8 mouse cellular contexts compared by ENCODE assay signal in genomic region chr3:157232723-157233122, GRCm38 (mm10).
DNase-seq lines count a peak whose midpoint lies in the region; ATAC-seq and TF ChIP-seq lines count a peak whose summit lies in the region.

No protein-coding gene starts in this region.

- no peak overlapping the region for H3K9ac ChIP-seq in heart, embryonic 11.5 days (ENCODE audit: low read depth, low read length)
- H3K9ac ChIP-seq in hindbrain, postnatal 0 days (replicated peaks; ENCODE audit: low read length) = no peak overlapping the region
- H3K9ac ChIP-seq in limb, embryonic 13.5 days = no peak overlapping the region

- H3K9me3 ChIP-seq in heart, embryonic 11.5 days (replicated peaks; ENCODE audit: control insufficient read depth, low read length) = no peaks in the 10 kb centered on the region
- H3K9me3 ChIP-seq in hindbrain, postnatal 0 days (ENCODE audit: low read length) = no peaks in the 10 kb centered on the region
- no peaks in the 10 kb centered on the region for H3K9me3 ChIP-seq in limb, embryonic 13.5 days

- H3K4me1 ChIP-seq in heart, embryonic 11.5 days (ENCODE audit: control insufficient read depth, insufficient read depth, low read length) = no peaks in the 10 kb centered on the region
- H3K4me1 ChIP-seq in hindbrain, postnatal 0 days (ENCODE audit: insufficient read depth, low read length) = no peaks in the 10 kb centered on the region
- H3K4me1 ChIP-seq in limb, embryonic 13.5 days = no peaks in the 10 kb centered on the region

- peak; percentile 48 to 49 for DNase-seq in heart, postnatal 10 days
- DNase-seq in Muller cell, postnatal 12 days (ENCODE audit: inconsistent ontology term) = peak; percentile 30
- DNase-seq in embryo, embryonic 11 days = peak; percentile 77
- DNase-seq in hindbrain, postnatal 0 days (ENCODE audit: low spot score) = peak; percentile 80
- DNase-seq in right cerebral cortex, postnatal 36 days (ENCODE audit: low spot score in 2 of 2) = peak; percentile 24 to 25
- DNase-seq in T-cell, adult 2 months (ENCODE audit: low spot score) = no peak

- ATAC-seq in heart, embryonic 11.5 days (replicated peaks; ENCODE audit: insufficient number of reproducible peaks, low FRiP score, low TSS enrichment) = no peak; the same call in 1 of the 2 replicates
- ATAC-seq in hindbrain, postnatal 0 days = 0 out of 2 replicates have a peak, but pooled peaks have one; percentile 53
- ATAC-seq in limb, embryonic 13.5 days (ENCODE audit: low FRiP score, low read depth) = peak; percentile 40; the same call in 1 of the 2 replicates

- peak; percentile 80 for TF ChIP-seq CTCF in hindbrain, postnatal 0 days (IDR thresholded peaks at IDR 0.05; ENCODE audit: low read depth)

- H3K27ac ChIP-seq in heart, embryonic 11.5 days (ENCODE audit: low read depth, low read length) = no peak overlapping the region
- H3K27ac ChIP-seq in hindbrain, postnatal 0 days = no peak overlapping the region
- H3K27ac ChIP-seq in limb, embryonic 13.5 days = no peak overlapping the region

- no peak overlapping the region for H3K4me2 ChIP-seq in heart, embryonic 11.5 days
- H3K4me2 ChIP-seq in hindbrain, postnatal 0 days (ENCODE audit: low read depth, low read length) = no peak overlapping the region
- no peak overlapping the region for H3K4me2 ChIP-seq in limb, embryonic 13.5 days (replicated peaks)

- H3K4me3 ChIP-seq in heart, embryonic 11.5 days (ENCODE audit: low read depth, low read length) = no peak overlapping the region
- no peak overlapping the region for H3K4me3 ChIP-seq in hindbrain, postnatal 0 days (ENCODE audit: low read length)
- no peak overlapping the region for H3K4me3 ChIP-seq in limb, embryonic 13.5 days

- no peaks in the 10 kb centered on the region for H3K36me3 ChIP-seq in heart, embryonic 11.5 days (ENCODE audit: control insufficient read depth, insufficient read depth, low read length)
- no peaks in the 10 kb centered on the region for H3K36me3 ChIP-seq in hindbrain, postnatal 0 days (ENCODE audit: insufficient read depth, low read length)
- no peaks in the 10 kb centered on the region for H3K36me3 ChIP-seq in limb, embryonic 13.5 days

- 30% methylated on average over 5 of the region's 5 CpGs for WGBS in heart, embryonic 11.5 days (ENCODE audit: insufficient replicate concordance)
- 26% methylated on average over 5 of the region's 5 CpGs for WGBS in hindbrain, postnatal 0 days
- 25% methylated on average over 5 of the region's 5 CpGs for WGBS in limb, embryonic 13.5 days

- H3K27me3 ChIP-seq in heart, embryonic 11.5 days (ENCODE audit: control insufficient read depth, insufficient read depth, low read length) = no peaks in the 10 kb centered on the region
- no peaks in the 10 kb centered on the region for H3K27me3 ChIP-seq in hindbrain, postnatal 0 days (ENCODE audit: insufficient read depth, low read length)
- H3K27me3 ChIP-seq in limb, embryonic 13.5 days = no peaks in the 10 kb centered on the region

- intact Hi-C loops in heart, postnatal 10 days (cut with DNase I) = loop anchor here (1.0 to 2.0 kb wide), 2 partner anchors 218 to 288 kb away; no protein-coding TSS in a partner anchor
